Mouse (Mus musculus): ENCODE data around the gene Apaf1.

DNA sequence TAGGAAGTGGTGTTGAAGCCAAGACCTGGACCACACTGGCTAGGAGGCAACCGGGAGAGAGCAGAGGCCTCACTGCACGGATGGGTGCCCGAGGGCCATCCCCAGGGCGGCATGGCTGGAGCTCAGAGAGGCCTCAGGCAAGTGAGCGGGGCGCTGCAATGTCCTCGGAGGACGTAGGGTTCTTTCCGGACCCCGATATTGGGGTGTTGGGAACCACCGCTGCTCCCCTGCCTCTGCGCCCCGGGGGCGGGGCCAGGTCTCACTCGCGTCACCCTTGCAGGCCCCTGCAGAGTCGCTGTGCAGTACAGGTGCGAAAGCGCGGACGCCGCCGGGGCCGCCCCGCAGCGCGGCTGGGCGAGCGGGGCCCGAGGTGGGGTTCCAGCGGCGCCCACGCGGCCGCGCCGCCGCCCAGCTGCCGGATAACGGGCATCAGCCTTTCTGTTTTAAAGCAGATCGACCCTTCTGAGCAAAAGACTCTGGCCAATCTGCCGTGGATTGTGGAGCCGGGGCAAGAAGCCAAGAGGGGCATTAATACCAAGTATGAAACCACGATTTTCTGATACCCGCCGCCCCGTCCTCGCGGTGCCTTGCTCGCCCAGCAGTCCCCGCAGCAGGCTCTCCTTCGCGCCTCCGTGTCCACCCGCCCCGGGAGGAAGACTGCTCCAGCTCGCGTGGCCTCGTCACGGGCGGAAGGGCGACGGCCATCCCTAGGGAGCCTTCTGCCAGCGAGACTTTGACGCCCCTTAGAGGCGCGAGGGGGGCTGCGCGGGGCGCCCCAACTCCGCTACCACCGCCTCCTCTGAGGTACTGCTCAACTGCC, 113.0 kb downstream of the Apaf1 start:
- no peak for TF ChIP-seq CTCF (IDR thresholded peaks at IDR 0.05; ENCODE audit: low read depth, low read length)
- no peak for TF ChIP-seq POLR2A (IDR thresholded peaks at IDR 0.05; ENCODE audit: borderline replicate concordance, low read depth, low read length)
